Mouse (Mus musculus) lung, postnatal 10 days (tissue): ENCODE measurements at regions not wholly inside any gene's neighbourhood (a gene's known extent, or its start where the extent isn't known, plus 50 kb on each side); places are given as distances from the start of the nearest gene placed in this dataset.

Experiments
- DNase-seq: peaks from one replicate; pipeline ENCODE4 v3.0.0; 2021

- DNase-seq: no peak
These were observed 381.3 kb downstream of the Zfp536 start for GRCm38 (mm10) chr7:37392122-37392521.

GRCm38 (mm10) chr7:37392604-37393003, 380.8 kb downstream of the Zfp536 start:
- DNase-seq: no peak

GRCm38 (mm10) chr7:37393071-37393470, 380.4 kb downstream of the Zfp536 start:
- no peak for DNase-seq

GRCm38 (mm10) chr7:37394965-37395426, 378.4 kb downstream of the Zfp536 start:
- DNase-seq: peak; percentile 50

GRCm38 (mm10) chr7:37395881-37396513, 377.4 kb downstream of the Zfp536 start:
- no peak for DNase-seq

GRCm38 (mm10) chr7:37403483-37403882, 370.0 kb downstream of the Zfp536 start:
- DNase-seq: no peak

- DNase-seq: no peak
These were observed 360.1 kb downstream of the Zfp536 start for GRCm38 (mm10) chr7:37413350-37413749.

- peak; percentile 6 for DNase-seq
These were observed 351.7 kb downstream of the Zfp536 start for GRCm38 (mm10) chr7:37421704-37422103.
